Mouse (Mus musculus) liver, postnatal 0 days (tissue): ENCODE results near the gene Chaf1b.

Experiments
- CTCF ChIP-seq: sonication (generic); IDR thresholded peaks from 2 replicates; pipeline ENCODE4 v1.5.1; 2016; ENCODE audit warnings: antibody characterized with exemption, low read depth
- EP300 ChIP-seq: IDR thresholded peaks from 2 replicates; pipeline ENCODE4 v1.6.1; 2016; ENCODE audit warnings: antibody characterized with exemption, low read depth, mild to moderate bottlenecking

- TF ChIP-seq CTCF (no peak), EP300 (no peak)
These were observed 56.3 kb downstream of the Chaf1b start for GRCm38 (mm10) chr16:93939961-93940360.
